Mouse (Mus musculus) midbrain, embryonic 16.5 days (tissue): ENCODE data around the gene Washc1. TPM values are rescaled to one million over a fixed set of nuclear protein-coding genes. Genes with fewer than 3 reads are reported as not detected.
"Not testable (repeated sequence)": the region's sequence is repeated elsewhere in the genome, so short reads cannot be mapped to it uniquely, and the experiment has no call there.

ENCODE experiments used
- ATAC-seq: fragments of 200-750 bp; cut with Nextera tagmentation; 2 replicates; pipeline ENCODE4 v1.8.0; 2017; ENCODE audit warnings: moderate TSS enrichment
- H3K27ac ChIP-seq: fragments of 300-500 bp; sonication (generic); 2 replicates; pipeline ENCODE4 v1.5.1; 2014; ENCODE audit warnings: mild to moderate bottlenecking, low read length, mixed read lengths
- H3K27me3 ChIP-seq: fragments of 300-500 bp; sonication (generic); 2 replicates; pipeline ENCODE4 v1.6.1; 2014; ENCODE audit warnings: low read depth, low read length, mixed read lengths; ENCODE audit not compliant: control insufficient read depth, insufficient read depth
- H3K36me3 ChIP-seq: fragments of 300-500 bp; sonication (generic); 2 replicates; pipeline ENCODE4 v1.6.1; 2014; ENCODE audit warnings: mild to moderate bottlenecking, low read length, moderate library complexity, mixed read lengths; ENCODE audit not compliant: control insufficient read depth, insufficient read depth
- H3K4me1 ChIP-seq: fragments of 300-500 bp; sonication (generic); 2 replicates; pipeline ENCODE4 v1.6.1; 2014; ENCODE audit warnings: mild to moderate bottlenecking, low read length, mixed read lengths; ENCODE audit not compliant: control insufficient read depth, insufficient read depth
- H3K4me2 ChIP-seq: fragments of 300-500 bp; sonication (generic); 2 replicates; pipeline ENCODE4 v1.6.1; 2014; ENCODE audit warnings: mild to moderate bottlenecking, low read length, mixed read lengths
- H3K4me3 ChIP-seq: fragments of 300-500 bp; sonication (generic); 2 replicates; pipeline ENCODE4 v1.5.1; 2014; ENCODE audit warnings: low read depth, mild to moderate bottlenecking, low read length, moderate library complexity, mixed read lengths
- H3K9ac ChIP-seq: fragments of 300-500 bp; sonication (generic); 2 replicates; pipeline ENCODE4 v1.6.1; 2014; ENCODE audit warnings: low read depth, low read length, mixed read lengths
- H3K9me3 ChIP-seq: fragments of 300-500 bp; sonication (generic); replicated peaks from 2 replicates; pipeline ENCODE4 v1.6.1; 2014; ENCODE audit warnings: mild to moderate bottlenecking, low read length, mixed read lengths; ENCODE audit not compliant: control insufficient read depth, poor library complexity, severe bottlenecking
- WGBS: fragments of 180-500 bp; shearing (Covaris S2); extraction: QIAGEN DNeasy Blood & Tissue Kit; methylation state at CpG from one replicate; pipeline ENCODE4 v1.1.7; 2014; 5-methylcytosine and 5-hydroxymethylcytosine counted together
- polyA plus RNA-seq: library from polyadenylated mRNA; unstranded; fragments of >200 nt; fragmentation: Nextera tagmentation; extraction: Ambion mirVana; gene quantifications from 2 replicates; pipeline ENCODE4 v1.2.1, GENCODE M21; 2015

The Washc1 gene
- polyA plus RNA-seq, 1 experiment from 2014 or later, result 50.2 TPM

DNA sequence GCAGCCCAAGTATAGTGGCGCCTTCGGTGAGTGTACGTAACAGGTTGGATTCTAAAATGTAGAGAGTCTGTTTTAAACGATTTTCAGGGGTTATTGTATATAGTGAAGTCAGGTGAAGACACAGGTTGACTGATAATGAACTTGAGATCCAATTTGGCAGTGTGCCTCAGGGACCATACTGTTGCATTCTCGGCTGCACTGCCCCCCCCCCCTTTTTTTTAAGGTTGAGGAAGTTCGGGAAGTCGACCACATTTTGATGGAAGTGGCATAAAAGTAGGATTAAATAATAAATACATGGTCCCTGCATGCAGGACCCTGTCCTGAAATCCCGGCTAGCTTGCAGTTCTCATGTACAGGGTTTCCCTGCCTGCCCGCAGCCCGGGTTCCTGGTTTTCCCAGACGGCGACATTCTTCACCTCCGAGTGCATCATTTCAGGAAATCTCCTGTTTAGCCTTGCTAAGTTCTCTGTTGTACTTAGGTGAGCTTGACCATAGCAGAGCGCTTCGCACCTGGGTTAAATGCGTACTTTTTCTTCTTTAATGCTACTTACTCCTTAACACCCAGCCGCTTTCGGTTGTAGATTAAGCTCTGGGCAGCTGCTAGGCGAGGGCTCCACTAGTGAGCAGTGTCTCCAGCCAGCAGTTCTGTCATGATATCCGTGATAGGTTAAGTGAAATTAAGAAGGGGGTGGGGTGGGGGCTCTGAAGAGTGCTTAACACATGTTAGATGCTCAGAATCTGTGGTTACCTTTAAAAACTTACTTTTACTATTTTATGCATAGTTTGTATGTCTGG is 12.7 kb downstream of the Washc1 start:
- 1% methylated on average over 20 of the region's 20 CpGs for WGBS
- 0 out of 2 replicates have a peak, but pooled peaks have one; percentile 18 for ATAC-seq
- Histone ChIP-seq H3K9ac (peak overlapping the region; percentile 71), H3K4me2 (peak overlapping the region; percentile 81), H3K4me1 (peaks cover 9% of the 10 kb centered on the region; the same call in 1 of the 2 replicates), H3K27me3 (no peaks in the 10 kb centered on the region), H3K36me3 (peaks cover 4% of the 10 kb centered on the region; the same call in 1 of the 2 replicates), H3K9me3 (no peaks in the 10 kb centered on the region), H3K4me3 (peak overlapping the region; percentile 88), H3K27ac (no peak overlapping the region)

GRCm38 (mm10) chr17:66125211-66125610 is 13.9 kb downstream of the Washc1 start:
- Histone ChIP-seq H3K9me3 (no peaks in the 10 kb centered on the region), H3K36me3 (no peaks in the 10 kb centered on the region), H3K4me3 (no peak overlapping the region), H3K27me3 (no peaks in the 10 kb centered on the region), H3K4me1 (peaks cover 9% of the 10 kb centered on the region; the same call in 1 of the 2 replicates), H3K4me2 (no peak overlapping the region), H3K27ac (no peak overlapping the region), H3K9ac (no peak overlapping the region)
- WGBS, result 69% methylated on average over 5 of the region's 5 CpGs
- no peak for ATAC-seq

DNA sequence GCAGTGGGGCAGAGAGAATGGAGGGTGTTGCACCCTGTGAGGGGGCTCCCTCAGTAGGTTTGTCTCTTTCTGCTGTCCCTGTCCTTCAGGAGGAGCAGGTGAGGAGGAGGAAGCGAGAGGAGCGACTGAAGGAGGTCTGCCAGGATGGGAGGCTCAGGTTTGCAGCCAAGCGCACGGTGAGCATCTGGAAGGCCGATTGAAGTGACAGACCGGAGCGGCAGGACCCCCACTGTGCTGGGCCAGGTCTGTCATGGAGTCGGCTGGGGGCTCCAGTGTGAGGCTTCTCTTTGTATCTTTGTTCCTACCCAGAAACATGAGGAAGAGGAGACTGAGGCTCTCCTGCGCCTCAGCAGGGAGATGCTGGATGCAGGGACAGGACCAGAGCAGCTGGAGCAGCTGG is 19.0 kb downstream of the Washc1 start:
- no peak overlapping the region for H3K9ac ChIP-seq
- H3K4me3 ChIP-seq, result no peak overlapping the region
- 0 out of 2 replicates have a peak, but pooled peaks cover 6% of the 10 kb centered on the region for H3K36me3 ChIP-seq
- WGBS, result 81% methylated on average over 9 of the region's 9 CpGs
- no peak overlapping the region for H3K27ac ChIP-seq
- no peak for ATAC-seq
- H3K4me1 ChIP-seq, result no peaks in the 10 kb centered on the region
- H3K27me3 ChIP-seq, result no peaks in the 10 kb centered on the region
- H3K4me2 ChIP-seq, result no peak overlapping the region
- H3K9me3 ChIP-seq, result 0 out of 2 replicates have a peak, but pooled peaks cover 2% of the 10 kb centered on the region

DNA sequence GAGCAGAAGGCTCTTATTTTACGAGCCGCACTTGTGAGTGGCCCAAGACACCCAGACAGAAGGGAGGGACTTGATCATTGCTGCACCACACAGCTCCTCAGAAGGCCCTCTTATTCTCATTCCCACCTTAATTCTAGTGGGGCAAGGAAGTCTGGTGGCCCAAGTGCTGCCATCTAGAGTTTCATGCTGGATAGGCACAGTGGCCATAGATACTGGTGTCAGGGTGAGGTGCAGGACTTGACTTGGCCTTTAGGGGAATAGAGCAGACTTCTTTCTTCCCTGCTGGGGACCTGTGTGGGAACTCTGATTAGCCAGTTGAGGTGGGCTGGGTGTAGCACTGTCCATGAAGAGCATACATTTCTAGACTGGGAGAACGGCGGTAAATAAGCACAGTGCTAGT is 19.9 kb downstream of the Washc1 start:
- Histone ChIP-seq H3K36me3 (0 out of 2 replicates have a peak, but pooled peaks cover 6% of the 10 kb centered on the region), H3K4me1 (no peaks in the 10 kb centered on the region), H3K27me3 (no peaks in the 10 kb centered on the region), H3K27ac (no peak overlapping the region), H3K4me3 (no peak overlapping the region), H3K4me2 (no peak overlapping the region), H3K9ac (no peak overlapping the region), H3K9me3 (0 out of 2 replicates have a peak, but pooled peaks cover 2% of the 10 kb centered on the region)
- no peak for ATAC-seq
- WGBS, result 99% methylated on average over 4 of the region's 4 CpGs

DNA sequence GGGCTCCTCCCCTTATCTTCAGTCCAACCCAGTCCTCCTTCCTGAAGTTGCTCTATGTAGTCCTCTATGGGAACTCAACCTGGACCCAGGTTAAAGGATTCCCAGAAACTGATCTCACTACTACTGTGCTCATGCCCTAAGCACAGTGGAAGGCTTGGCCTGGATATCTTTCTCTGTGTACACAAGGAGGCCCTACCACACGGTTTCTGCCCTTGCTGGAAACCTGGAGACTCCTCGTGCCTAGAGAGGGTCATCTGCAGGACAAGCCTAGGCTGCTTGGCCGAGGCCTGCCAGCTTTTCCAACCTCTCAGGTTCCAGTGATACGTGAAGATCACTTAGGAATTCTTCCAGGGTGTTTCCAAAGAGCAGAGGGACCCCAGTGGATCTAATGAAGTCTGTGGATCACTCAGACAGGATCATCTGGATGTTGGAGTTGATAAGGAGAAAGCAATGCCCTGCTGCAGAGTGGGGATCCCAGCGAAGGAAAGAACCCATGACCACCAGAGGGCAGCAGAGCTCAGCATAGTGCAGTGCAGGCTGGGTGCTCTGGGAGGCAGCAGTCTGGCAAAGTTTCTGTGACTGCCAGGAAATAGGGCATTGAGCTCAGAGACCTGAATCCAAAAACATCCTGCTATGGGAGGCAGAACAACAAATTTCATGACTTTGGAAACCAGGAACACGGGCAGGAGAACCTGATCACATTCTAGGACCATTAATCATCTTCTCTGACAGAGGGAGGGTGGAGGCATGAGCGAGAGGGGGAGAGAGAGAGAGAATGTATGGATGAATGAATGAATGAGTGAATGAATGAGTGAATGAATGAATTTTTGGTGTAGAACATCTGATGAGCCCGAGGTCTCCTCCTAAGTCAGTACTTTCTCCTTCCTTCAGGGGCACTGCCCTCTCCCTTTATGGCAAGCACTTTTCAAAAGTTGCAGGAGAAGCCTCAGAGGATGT is 41.6 kb downstream of the Washc1 start:
- WGBS, result 77% methylated on average over 4 of the region's 8 CpGs
- not testable (repeated sequence) for H3K27me3 ChIP-seq, H3K9ac ChIP-seq, H3K4me3 ChIP-seq, H3K4me1 ChIP-seq, H3K4me2 ChIP-seq, H3K27ac ChIP-seq, H3K9me3 ChIP-seq, H3K36me3 ChIP-seq
- peak; percentile 77 for ATAC-seq

DNA sequence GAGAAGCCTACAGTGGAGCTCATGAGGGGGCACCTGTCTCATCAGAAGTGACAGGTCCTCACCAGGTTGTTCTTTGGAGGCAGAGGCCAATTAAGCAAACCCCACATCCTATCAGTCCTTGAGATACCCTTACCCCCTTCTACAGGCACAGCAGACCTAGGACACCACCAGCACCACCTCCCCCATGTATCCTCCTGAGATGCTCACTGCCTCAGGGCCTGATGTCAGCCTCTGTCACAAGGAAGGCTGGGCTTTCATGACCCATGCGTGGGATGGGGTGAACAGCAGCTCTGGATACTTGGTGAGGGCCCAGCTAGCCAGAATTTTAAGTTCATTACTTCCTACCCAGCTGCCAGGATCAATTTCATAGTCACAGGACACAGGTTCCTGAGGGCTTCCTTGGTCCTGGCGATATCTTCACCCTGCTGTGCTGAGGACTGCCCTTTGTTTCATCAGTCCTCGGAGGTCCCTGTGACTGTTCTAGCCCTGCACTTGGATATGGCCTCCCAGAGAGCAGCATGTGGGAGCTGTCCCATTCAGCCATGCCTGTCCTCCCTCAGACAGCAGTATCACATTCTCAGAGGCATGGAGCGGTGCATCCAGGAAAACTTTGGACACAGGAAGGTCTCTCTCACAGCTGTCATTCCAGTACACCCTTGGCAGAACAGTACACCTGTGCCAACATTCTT is 42.5 kb downstream of the Washc1 start:
- H3K9ac ChIP-seq, H3K36me3 ChIP-seq, H3K9me3 ChIP-seq, H3K4me2 ChIP-seq, H3K27me3 ChIP-seq, H3K27ac ChIP-seq, H3K4me1 ChIP-seq, H3K4me3 ChIP-seq, ATAC-seq: not testable (repeated sequence)
- WGBS, result 93% methylated on average over 4 of the region's 4 CpGs

DNA sequence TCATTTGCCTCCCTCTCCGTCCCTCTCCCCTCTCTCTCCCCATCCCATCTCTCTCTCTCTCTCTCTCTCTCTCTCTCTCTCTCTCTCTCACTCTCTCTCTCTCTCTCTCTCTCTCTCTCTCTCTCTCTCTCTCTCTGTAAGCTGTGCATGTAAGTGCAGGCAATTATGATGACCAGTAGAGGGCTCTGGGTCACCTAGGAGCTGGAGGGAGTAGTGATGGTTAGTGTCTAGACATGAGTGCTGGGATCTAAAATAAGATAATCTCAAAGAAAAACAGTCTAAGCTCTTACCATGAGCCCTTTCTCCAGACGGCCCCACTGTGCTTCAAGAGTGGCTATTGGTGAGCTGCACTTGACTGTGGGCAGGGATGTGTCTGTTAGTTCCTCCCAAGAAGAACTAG is 43.5 kb downstream of the Washc1 start:
- no peaks in the 10 kb centered on the region for H3K27me3 ChIP-seq
- no peaks in the 10 kb centered on the region for H3K36me3 ChIP-seq
- no peak overlapping the region for H3K4me3 ChIP-seq
- ATAC-seq, result no peak
- H3K9me3 ChIP-seq, result no peaks in the 10 kb centered on the region
- no peaks in the 10 kb centered on the region for H3K4me1 ChIP-seq
- no peak overlapping the region for H3K4me2 ChIP-seq
- H3K27ac ChIP-seq, result no peak overlapping the region
- H3K9ac ChIP-seq, result no peak overlapping the region
- WGBS, result 72% methylated on average over 2 of the region's 2 CpGs

DNA sequence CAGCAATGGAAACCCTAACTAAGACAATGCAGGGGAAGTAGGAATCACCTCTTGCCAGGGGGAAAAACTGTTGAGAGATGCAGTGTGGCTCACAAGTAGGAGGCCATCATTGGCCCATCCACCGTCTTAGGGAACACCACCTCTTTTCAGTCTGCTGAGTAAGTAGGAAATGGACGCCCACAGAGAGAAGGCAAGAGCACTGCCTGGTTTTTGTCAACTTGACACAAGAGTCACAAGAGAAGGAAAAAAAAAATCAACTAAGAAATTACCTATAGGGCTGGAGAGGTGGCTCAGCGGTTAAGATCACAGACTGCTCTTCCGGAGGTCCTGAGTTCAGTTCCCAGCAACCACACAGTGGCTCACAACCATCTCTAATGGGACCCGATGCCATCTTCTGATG is 46.9 kb downstream of the Washc1 start:
- ATAC-seq, result no peak
- H3K9me3 ChIP-seq, result no peaks in the 10 kb centered on the region
- H3K4me3 ChIP-seq, result no peak overlapping the region
- no peaks in the 10 kb centered on the region for H3K36me3 ChIP-seq
- 95% methylated on average over 5 of the region's 5 CpGs for WGBS
- H3K9ac ChIP-seq, result no peak overlapping the region
- H3K4me1 ChIP-seq, result no peaks in the 10 kb centered on the region
- H3K27ac ChIP-seq, result no peak overlapping the region
- no peak overlapping the region for H3K4me2 ChIP-seq
- no peaks in the 10 kb centered on the region for H3K27me3 ChIP-seq
